Mouse (Mus musculus): ENCODE data around the gene Il10rb.

DNA sequence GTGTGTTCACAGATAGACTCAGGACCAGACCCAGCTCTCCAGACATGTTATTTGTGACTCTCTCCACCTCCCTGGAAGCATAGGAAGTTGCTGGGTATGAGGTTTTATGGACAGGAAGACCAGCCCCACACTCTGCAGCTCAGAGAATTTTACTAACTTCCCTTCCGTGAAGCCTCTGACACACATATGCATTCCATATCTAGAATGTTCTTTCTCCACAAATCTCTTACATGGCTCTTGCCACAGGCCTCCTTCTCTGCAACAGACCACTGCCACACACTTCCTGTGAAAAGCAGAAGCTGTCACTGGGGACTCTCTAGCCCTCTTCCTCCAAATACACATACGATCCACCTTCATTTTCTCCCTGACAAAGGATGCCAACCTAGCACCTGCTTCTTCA, 38.9 kb upstream of the Il10rb start:
- TF ChIP-seq CTCF (IDR thresholded peaks at IDR 0.05; ENCODE audit: low read depth, low read length) (no peak), GATA1 (IDR thresholded peaks at IDR 0.05; ENCODE audit: borderline replicate concordance, low read length) (no peak), TAL1 (conservative IDR thresholded peaks at IDR 0.05; ENCODE audit: low read depth, low read length) (no peak), GATA2 (IDR thresholded peaks at IDR 0.05; ENCODE audit: borderline replicate concordance, low read depth, low read length) (no peak), POLR2AphosphoS5 (IDR thresholded peaks at IDR 0.05; ENCODE audit: insufficient replicate concordance, low read depth, low read length) (no peak)

All from G1E (cell line).